Mouse (Mus musculus): Measurements from ENCODE around the gene Rc3h1.
A peak's percentile ranks its signal among the peaks of the same experiment; 100 is the strongest.
"Not testable (repeated sequence)": the region's sequence is repeated elsewhere in the genome, so short reads cannot be mapped to it uniquely, and the experiment has no call there.

Gene Rc3h1

DNA sequence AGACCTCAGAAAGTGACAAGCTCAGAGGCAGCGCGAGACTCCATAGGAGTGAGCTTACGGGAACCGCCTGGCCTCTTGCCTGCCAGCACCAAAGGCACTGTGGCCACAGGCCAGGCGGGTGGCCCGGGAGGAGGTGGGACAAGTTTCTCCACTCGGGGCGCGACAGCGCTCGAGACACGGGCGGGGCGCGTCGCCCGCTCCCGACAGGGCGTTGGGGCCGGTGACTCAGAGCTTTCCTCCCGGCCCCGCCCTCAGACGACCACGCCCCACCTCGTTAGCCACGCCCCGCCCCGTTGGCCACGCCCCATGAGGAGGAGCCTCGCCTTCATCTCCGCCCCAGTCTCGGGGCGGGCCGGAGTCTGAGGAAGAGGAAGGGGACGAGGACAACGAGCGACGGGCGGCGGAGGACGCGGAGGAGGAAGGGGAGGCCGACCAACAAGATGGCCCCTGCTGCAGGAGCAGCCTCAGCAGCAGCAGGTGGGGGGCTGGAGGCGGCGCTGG is at the start of gene Rc3h1:
Gene Rc3h1, plus strand, starts transcription at position 362 of the 501 bp plus-strand sequence.
- DNase-seq (ENCODE audit: low spot score): peak; percentile 91

DNA sequence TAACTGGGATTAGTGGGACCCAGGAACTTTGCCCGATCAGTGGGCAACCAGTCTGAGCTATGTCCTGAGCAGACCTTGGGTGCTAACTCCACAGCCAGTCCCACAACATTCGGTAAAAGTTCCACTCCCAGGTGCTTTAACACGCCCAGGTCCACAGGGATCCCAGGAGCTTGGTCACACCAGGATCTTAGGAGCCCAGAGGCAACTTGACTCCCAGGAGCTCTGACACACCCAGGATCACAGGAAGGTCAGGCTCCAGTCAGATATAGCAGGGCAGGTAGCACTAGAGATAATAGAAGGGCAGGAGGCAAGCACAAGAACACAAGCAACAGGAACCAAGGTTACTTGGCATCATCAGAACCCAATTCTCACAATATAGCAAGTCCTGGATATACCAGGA is 48.1 kb upstream of the Rc3h1 start:
- DNase-seq (ENCODE audit: low spot score): no peak

DNA sequence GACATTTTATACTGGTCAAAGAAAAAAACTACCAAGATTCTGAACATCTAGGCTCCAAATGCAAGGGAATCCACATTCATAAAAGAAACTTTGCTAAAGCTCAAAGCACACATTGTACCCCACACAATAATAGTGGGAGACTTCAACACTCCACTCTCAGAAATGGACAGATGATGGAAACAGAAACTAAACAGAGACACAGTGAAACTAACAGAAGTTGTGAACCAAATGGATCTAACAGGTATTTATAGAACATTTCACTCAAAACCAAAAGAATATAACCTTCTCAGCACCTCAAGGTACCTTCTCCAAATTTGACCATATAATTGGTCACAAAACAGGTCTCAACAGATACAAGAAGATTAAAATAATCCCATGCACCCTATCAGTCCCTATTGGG is 46.3 kb upstream of the Rc3h1 start:
- DNase-seq (ENCODE audit: low spot score): not testable (repeated sequence)

DNA sequence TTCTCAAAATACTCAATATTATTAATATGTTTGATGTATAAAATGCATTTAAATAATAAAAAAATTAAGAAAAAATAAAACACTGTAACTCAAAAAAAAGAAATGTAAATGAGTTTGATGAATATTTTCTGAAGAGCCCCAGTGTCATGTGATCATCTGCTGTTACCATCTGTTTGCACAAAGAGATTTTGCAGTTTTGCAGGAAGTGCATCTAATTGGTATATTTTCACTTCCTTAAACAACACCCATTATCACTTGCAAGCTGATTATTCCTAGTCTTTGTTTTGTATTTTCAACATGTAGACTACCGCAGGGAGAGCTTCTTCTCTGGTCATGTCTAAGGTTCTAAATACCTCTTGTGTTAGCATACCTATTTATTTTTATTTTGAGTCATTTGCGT is 45.1 kb upstream of the Rc3h1 start:
- DNase-seq (ENCODE audit: low spot score): no peak

DNA sequence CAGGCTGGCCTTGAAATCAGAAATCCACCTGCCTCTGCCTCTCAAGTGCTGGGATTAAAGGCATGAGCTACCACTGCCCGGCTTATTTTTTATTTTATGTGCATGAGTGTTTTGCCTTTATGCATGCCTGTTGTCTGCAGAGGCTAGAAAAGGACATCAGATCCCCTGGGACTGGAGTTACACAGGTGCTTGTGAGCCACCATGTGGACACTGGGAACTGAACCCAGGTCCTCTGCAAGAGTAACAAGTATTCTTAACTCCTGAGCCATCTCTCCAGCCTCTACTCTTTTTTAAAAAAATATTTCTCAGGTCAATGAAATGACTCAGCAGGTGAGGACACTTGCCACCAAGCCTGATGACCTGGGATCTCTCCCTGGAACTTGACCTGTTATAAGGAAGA is 44.6 kb upstream of the Rc3h1 start:
- no peak for DNase-seq (ENCODE audit: low spot score)

DNA sequence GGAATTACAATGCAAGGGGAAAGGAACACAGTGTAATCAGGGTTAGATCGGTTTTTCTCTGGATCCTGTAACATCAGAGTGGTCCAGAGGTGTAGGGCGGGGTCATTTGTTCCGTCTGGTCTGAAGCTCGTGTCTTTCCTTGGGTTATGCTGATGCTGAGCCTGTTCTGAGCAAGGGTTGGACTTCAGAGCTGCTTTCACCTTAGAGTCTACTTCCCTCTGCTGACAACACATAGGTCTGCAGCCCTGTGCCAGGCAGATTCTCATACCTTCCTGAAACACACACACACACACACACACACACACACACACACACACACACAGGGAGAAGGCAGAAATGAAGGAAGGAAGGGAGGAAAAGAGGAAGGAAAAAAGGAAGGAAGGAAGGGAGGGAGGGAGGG is 43.2 kb upstream of the Rc3h1 start:
- DNase-seq (ENCODE audit: low spot score): no peak

DNA sequence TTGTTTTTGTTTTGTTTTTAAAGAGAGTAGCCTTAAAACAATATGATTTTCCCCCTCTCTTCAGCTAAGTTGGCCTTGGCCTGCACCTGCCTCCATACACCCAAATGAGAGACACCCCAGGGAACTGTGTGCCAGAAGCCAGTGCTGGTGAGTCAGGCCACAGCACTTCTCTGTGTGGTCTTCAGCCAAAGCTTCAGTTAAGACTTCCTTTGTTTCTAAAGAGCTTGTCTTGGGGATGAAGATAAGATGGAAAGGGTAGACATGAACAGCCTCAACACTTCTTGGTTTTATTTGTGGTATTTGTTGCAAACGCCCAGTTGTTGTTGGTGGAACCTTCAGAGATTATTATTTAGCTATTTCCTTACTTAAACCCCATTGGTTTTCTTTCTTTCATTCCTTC is 31.5 kb upstream of the Rc3h1 start:
- no peak for DNase-seq (ENCODE audit: low spot score)

DNA sequence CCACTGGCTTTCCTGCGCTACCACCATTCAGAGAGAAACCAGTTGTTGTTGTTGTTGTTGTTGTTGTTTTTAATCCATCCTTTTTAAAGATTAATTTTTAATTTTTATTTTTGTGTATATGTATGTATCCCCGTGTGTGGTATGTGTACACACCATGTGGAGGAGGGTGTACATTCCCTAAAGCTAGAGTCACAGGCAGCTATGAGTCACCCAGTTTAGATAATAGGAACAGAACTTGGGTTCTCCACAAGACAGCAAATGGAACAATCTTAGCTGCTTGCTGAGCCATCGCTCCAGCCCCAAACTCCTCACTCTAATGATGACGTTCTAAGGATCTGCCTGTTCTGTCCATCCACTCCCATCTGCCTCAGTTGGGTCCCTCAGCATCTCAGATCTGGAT is 29.2 kb upstream of the Rc3h1 start:
- no peak for DNase-seq (ENCODE audit: low spot score)

DNA sequence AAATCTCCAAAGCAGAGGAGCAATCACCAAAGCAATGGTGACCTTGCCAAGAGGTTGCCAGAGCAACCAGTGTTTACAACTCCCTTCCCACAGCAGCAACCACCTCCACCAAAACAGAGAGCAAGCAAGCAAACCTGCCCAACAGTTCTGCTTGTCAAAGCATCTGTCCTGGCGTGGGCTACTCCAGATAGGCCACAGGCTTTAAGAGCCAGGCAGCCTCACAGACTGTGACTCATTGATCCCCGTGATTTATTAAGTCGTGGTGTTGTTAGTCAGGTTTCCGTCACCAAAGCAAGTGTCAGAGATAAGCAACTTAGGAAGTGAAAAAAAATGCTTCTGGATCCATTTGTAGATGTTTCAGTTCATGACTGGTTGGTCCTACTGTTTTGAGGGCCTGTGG is 27.7 kb upstream of the Rc3h1 start:
- no peak for DNase-seq (ENCODE audit: low spot score)

DNA sequence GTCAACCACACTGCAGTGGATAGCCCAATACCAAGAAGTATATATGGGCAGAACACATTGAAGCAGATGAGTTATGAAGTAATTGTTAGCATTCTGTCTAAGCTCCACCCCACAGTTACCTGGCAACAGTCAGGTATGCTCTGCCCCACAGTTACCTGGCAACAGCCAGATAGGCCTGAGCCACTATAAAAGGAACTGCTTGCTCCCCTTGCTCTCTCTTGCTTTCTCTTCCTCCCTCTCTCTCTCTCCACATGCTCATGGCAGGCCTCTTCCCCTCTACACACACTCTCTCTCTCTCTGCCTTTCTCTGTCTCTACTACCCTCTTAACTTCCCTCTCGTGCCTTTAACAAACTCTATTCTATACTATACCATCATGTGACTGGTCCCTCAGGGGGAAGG is 24.8 kb upstream of the Rc3h1 start:
- DNase-seq (ENCODE audit: low spot score): not testable (repeated sequence)

DNA sequence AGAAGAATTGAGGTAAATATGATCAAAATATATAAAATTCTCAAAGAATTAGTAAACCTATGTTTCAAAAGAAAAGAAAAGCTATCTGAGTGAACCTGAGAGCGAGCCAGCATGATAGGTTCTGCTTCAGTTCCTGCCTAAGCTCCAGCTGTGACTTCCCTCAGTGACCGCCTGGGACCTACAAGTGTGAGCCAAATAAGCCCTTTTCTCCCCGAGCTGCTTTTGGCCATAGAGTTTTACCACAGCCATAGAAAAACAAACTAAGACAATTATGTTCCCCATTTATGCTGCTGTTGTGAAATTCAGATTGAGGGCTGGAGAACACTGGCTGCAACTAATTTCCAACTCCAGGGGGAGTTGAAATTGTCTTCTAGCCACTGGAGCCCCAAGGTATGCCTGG is 24.2 kb upstream of the Rc3h1 start:
- no peak for DNase-seq (ENCODE audit: low spot score)

DNA sequence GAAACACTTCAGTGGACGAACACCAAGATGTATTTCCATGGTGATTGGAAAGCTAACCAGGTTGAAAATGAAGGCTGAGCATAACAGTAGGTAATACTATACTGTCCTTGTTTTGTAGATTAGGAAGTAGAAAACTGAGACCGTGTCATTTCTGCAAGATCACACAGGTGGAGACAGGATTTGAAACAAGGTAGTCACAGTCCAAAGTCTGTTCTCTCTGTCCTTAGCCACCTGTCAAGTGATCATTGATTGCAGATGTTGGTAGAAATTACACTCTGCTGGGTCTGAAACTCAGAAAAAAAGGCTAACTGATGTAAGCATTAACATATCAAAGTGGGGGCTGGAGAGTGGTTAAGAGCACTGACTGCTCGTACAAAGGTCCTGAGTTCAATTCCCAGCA is 21.9 kb upstream of the Rc3h1 start:
- DNase-seq (ENCODE audit: low spot score): no peak

DNA sequence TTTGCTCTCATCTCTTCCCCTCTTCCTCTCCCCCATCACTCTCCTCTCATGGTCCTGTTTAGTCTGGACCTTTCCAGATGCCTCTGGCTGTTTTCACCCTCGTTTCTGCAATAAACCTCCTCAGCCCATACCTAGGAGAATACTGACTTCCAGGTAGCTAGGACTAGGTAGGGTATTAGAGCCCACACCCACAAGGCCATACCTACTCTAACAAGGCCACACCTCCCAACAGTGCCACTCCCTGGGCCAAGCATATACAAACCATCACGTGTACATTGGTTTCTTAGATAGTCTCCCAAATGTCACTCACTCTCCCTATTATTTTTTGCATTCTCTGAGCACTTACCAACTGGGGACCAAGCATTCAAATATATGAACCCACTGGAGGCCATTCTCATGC is 21.2 kb upstream of the Rc3h1 start:
- no peak for DNase-seq (ENCODE audit: low spot score)

DNA sequence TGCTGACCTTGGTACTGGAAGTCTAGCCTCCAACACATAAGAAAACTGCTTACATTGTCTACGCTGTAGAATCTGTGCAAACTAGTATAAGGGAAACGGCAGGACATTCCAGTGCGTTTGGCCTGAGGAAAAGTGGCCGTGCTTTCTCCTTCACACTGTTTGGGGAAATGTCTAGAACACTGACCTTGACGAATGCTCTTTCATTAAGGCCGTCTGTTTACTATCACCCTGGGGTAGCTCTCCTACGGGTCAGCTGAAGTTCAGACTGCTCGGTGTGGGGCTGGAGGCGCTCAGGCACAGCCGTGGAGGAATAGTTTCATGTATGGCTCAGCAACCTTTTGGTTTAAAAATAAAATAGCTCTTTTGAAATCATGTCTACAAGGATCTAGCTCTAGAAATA is 6.5 kb upstream of the Rc3h1 start:
- no peak for DNase-seq (ENCODE audit: low spot score)

DNA sequence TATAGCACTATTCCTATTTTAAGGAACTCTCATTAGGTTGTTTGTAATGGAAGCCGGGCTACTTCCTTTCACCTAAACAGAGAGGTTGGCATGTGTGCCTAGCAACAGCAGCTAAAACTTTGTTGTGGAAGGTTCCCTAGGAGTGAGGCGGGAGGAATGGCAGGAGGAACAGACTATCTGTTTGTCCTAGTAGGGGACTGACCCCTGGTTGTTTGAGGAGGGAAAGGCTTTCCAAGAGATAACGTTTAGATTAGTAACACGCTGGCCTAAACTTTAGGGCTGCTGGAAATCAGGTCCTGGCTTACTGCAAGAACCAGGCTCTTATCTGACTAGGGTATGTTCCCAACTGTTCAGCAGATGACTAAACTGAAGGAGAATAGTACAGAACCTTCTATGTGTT is 2.2 kb upstream of the Rc3h1 start:
- no peak for DNase-seq (ENCODE audit: low spot score)

DNA sequence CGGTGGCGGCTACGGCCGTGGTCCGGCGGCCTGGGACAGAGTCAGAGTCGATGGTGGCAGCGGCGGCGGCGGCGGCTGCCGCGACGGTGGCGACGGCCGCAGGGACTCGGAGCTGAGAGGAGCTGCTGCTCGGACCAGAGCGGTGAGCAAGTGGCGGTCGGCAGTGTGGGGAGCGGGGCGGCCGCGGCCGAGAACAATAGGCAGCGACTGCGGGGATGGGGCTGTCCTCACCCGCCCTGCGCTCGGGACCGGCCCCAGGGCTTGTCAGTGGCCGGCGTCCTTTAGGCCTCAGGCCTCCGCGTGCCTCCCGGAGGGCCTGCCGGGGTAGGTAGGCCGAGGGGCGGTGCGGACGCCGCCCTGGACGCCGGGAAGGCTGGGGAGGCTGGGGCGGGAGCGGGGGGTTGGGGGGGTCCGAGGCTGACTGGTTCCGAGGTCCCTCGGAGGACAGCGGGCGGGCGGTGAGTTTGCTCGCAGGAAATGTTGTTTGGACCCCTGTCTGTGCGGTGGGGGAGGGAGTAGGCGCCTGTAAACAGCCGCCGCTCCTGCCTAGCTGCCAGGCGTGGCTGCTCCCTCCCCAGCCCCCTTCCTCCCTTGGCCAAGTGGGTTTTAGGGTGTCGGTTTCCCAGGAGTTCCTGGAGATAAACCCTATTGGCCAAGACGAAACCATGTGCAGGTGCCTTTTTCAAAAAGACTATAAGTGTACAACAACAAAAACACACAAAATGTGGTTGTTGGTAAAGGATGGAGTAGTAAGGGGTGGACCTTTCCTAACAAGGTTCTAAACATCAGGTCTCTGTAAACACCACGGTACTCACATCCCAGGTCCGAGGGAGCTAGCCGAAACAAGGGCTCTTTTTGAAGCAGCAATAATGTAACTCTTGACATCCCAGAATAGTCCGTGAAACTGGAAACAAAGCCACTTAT is 602 bp downstream of the Rc3h1 start:
- DNase-seq (ENCODE audit: low spot score): peak; percentile 32

DNA sequence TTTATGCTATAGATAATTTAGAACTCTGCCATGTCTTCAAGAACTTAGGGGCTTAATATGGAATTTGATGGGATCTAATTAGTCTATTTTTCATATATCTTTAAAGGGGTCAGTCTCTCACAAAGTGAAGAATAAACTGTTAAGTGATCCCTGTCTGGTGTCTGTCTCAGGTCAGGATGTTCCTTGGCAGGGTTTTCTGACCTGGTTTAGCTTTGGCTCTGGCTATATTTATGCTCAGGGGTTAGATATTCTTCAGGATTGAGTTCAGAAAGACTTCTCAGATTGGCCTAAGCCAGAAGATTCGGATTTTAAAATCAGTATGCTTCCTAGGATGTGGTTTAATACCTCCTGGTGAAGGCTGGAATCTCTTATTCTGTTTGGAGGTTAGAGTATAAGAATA is 4.0 kb downstream of the Rc3h1 start:
- no peak for DNase-seq (ENCODE audit: low spot score)

DNA sequence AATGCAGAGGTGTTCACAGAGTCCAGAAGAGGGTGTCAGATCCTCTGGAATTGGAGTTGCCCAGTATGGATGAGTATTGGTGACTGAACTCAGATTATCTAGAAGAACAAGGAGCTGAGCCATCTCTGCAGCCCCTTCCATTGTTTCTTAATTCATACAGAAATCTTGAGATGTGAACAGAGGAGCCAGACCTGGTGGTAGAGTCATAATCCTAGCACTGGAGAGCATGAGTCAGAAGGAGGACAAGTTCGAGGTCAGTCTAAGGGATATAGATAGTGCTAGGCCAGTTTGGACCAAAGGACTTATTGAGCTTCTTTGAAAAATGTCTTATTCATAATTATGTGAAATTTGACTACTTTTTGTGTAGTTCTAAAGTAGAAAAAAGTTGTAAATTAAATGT is 4.6 kb downstream of the Rc3h1 start:
- DNase-seq (ENCODE audit: low spot score): no peak

DNA sequence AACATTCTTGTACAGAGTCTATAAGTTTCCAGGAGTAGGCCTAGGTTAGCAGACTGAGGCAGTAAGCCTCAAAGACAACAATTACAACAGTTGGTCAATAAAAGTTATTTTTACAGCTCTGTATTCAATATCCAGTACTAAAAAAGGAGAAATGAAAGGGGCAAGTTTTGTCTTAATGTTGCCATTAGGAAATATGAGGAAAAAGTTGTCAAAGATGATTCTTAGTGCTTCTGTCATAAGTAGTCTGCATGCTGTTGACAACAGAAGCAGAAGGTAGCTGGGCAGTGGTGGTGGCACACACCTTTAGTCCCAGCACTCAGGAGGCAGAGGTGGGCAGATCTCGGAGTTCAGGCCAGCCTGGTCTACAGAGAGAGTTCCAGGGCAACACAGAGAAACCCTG is 13.2 kb downstream of the Rc3h1 start:
- DNase-seq (ENCODE audit: low spot score): no peak

DNA sequence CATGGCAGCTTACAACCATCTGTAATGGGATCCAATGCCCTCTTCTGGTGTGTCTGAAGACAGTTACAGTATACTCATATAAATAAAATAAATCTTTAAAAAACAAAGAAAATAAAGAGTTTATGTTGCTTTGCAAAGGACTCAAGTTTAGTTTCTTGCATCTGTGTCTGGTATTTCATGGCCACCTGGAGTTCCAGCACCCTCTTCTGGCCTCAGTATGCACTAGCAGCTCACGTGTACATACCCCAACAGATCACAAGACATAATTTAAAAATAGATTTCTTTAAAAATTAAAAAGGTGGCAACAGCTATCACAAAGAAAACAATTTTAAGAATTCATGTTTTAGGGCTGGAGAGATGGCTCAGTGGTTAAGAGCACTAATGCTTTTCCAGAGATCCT is 15.7 kb downstream of the Rc3h1 start:
- DNase-seq (ENCODE audit: low spot score): no peak

DNA sequence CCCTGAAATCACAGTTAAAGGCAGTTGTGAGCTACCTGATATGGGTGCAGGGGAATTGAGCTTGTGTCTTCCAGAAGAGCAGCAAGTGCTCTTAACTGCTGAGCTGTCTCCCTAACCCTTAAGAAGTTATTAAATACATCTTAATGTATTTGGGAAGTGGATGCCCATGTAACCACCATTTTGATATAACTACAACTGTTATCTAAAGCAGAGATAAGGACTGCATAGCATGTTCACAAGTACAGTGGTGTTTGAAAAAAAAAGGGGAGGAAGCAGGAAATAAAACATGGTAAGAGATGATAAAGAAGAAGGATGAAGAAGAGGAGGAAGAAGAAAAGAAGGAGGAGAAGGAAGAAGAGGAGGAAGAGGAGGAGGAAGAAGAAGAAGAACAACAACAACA is 25.1 kb downstream of the Rc3h1 start:
- no peak for DNase-seq (ENCODE audit: low spot score)

DNA sequence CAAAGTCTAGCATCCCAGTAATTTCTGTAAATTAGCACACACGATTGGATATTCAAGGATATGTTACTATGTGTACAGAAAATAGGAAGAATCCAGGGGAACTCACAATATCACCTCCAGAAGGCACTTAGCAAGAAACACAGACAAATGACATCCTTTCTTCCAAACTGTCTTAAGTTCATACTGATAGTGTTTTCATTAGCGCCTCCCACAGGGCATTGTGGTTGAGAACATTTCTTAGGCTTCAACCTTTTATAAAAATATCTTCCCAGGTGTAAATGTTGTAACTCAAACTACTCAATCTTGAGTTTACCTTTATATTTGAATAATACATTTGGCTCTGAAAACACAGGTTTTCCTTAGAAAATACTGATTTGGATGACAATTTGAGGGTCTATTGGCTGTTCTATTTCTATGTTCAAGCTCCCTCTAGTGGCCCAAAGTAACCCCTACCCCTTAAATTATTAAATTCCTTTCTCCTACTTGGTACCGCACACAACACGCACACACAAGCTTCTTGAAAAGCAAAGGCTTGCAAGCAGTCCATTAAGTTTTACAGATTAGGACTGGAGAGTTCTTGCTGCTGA is 27.8 kb downstream of the Rc3h1 start:
- DNase-seq (ENCODE audit: low spot score): no peak

DNA sequence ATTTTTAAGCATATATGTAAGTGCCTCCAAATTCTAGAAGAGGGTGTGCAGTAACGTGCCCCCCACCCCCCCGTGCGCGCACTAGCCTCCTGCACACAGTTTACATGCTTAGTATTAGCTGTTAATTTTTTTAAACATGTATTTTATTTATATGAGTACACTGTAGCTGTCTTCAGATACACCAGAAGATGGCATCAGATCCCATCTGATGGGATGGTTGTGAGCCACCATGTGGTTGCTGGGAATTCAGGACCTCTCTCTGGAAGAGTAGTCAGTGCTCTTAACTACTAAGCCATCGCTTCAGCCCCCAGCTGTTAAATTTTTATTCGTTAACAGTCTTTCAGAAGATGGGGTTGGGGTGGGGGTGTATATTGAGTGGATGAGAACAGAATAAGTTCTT is 29.3 kb downstream of the Rc3h1 start:
- DNase-seq (ENCODE audit: low spot score): no peak

DNA sequence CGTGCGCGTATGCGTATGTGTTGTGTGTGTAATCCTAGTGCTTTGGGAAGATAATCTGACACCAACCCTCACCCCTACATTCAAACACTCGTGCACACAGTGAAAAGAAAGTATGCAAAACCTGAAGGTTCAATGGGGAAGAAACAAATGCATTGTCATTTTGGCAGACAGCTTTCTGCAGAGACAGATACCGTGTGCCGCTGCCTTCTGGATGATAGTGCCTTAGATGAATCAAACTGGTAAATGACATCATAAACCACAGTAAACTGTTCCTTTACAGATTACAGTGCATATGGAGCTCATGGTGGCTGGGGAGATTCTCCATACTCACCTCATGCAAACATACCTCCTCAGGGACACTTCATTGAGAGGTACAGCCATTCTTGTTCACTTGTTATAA is 57.0 kb downstream of the Rc3h1 start:
- no peak for DNase-seq (ENCODE audit: low spot score)

All from ovary, adult 18-20 months (tissue).